Mouse (Mus musculus): ENCODE measurements around the gene Grrp1. TPM values are rescaled to one million over a fixed set of nuclear protein-coding genes. Genes with fewer than 3 reads are reported as not detected.
A peak's percentile ranks its signal among the peaks of the same experiment; 100 is the strongest.

The Grrp1 gene
- polyA plus RNA-seq, 1 experiment from 2014 or later = 8.8 TPM

- DNase-seq (ENCODE audit: low spot score) = no peak
- Histone ChIP-seq H3K4me1 (peaks cover 52% of the 10 kb centered on the region), H3K36me3 (peaks cover 10% of the 10 kb centered on the region; the same call in 1 of the 2 replicates), H3K27ac (peak within 1 kb of the TSS; percentile 89), H3K4me3 (peak within 1 kb of the TSS; percentile 98), H3K9me3 (no peaks in the 10 kb centered on the region), H3K27me3 (ENCODE audit: insufficient read depth, poor library complexity, severe bottlenecking) (peaks cover 57% of the 10 kb centered on the region)
- WGBS = 71% methylated on average over 7 of the region's 7 CpGs
Observed at GRCm38 (mm10) chr4:134246719-134247258, 7.1 kb downstream of the Grrp1 start, which contains the start of gene Gm30191. Gene Gm30191, plus strand, starts transcription at chr4:134246935.

GRCm38 (mm10) chr4:134246256-134246655 lies 7.7 kb downstream of the Grrp1 start:
- no peak overlapping the region for H3K4me3 ChIP-seq
- H3K27ac ChIP-seq = 0 out of 2 replicates have a peak overlapping the region, but pooled peaks have one; percentile 89
- peaks cover 52% of the 10 kb centered on the region for H3K27me3 ChIP-seq (ENCODE audit: insufficient read depth, poor library complexity, severe bottlenecking)
- DNase-seq (ENCODE audit: low spot score) = no peak
- H3K9me3 ChIP-seq = no peaks in the 10 kb centered on the region
- H3K36me3 ChIP-seq = peaks cover 10% of the 10 kb centered on the region; the same call in 1 of the 2 replicates
- H3K4me1 ChIP-seq = peaks cover 47% of the 10 kb centered on the region
- 54% methylated on average over 4 of the region's 4 CpGs for WGBS

- peaks cover 38% of the 10 kb centered on the region for H3K4me1 ChIP-seq
- H3K4me3 ChIP-seq = peak within 1 kb of the TSS; percentile 98
- peaks cover 10% of the 10 kb centered on the region; the same call in 1 of the 2 replicates for H3K36me3 ChIP-seq
- H3K27ac ChIP-seq = peak within 1 kb of the TSS; percentile 89
- H3K9me3 ChIP-seq = no peaks in the 10 kb centered on the region
- peak; percentile 96 for DNase-seq (ENCODE audit: low spot score)
- H3K27me3 ChIP-seq (ENCODE audit: insufficient read depth, poor library complexity, severe bottlenecking) = peaks cover 42% of the 10 kb centered on the region
- WGBS = under 1% methylated on average over 60 of the region's 60 CpGs
Observed at GRCm38 (mm10) chr4:134245148-134245843, 8.6 kb downstream of the Grrp1 start, which contains the start of gene Zfp593. Gene Zfp593, minus strand, starts transcription at chr4:134245592.

GRCm38 (mm10) chr4:134243516-134244250 lies 10.2 kb downstream of the Grrp1 start, which contains the start of gene E130218I03Rik:
Gene E130218I03Rik, plus strand, starts transcription at chr4:134243662.
- Histone ChIP-seq H3K27me3 (ENCODE audit: insufficient read depth, poor library complexity, severe bottlenecking) (peaks cover 30% of the 10 kb centered on the region), H3K27ac (no peak within 1 kb of the TSS), H3K36me3 (peaks cover 10% of the 10 kb centered on the region; the same call in 1 of the 2 replicates), H3K4me3 (peak within 1 kb of the TSS; percentile 98), H3K4me1 (peaks cover 31% of the 10 kb centered on the region), H3K9me3 (no peaks in the 10 kb centered on the region)
- DNase-seq (ENCODE audit: low spot score) = no peak
- WGBS = 89% methylated on average over 17 of the region's 17 CpGs

GRCm38 (mm10) chr4:134238686-134239085 lies 15.2 kb downstream of the Grrp1 start:
- peaks cover 4% of the 10 kb centered on the region; the same call in 1 of the 2 replicates for H3K36me3 ChIP-seq
- H3K27me3 ChIP-seq (ENCODE audit: insufficient read depth, poor library complexity, severe bottlenecking) = peaks cover 50% of the 10 kb centered on the region
- DNase-seq (ENCODE audit: low spot score) = no peak
- WGBS = 12% methylated on average over 10 of the region's 10 CpGs
- H3K4me3 ChIP-seq = peak overlapping the region; percentile 59
- peaks cover 24% of the 10 kb centered on the region for H3K4me1 ChIP-seq
- no peak overlapping the region for H3K27ac ChIP-seq
- no peaks in the 10 kb centered on the region for H3K9me3 ChIP-seq

- no peak for DNase-seq (ENCODE audit: low spot score)
- peaks cover 20% of the 10 kb centered on the region for H3K4me1 ChIP-seq
Observed at GRCm38 (mm10) chr4:134238279-134238651, 15.6 kb downstream of the Grrp1 start, which contains the start of gene Cnksr1. Gene Cnksr1, minus strand, starts transcription at chr4:134238399.

GRCm38 (mm10) chr4:134237582-134238278 lies 16.2 kb downstream of the Grrp1 start:
- peak overlapping the region; percentile 59 for H3K4me3 ChIP-seq
- H3K27me3 ChIP-seq (ENCODE audit: insufficient read depth, poor library complexity, severe bottlenecking) = peaks cover 60% of the 10 kb centered on the region
- H3K27ac ChIP-seq = peak overlapping the region; percentile 74
- no peak for DNase-seq (ENCODE audit: low spot score)
- 12% methylated on average over 18 of the region's 19 CpGs for WGBS
- H3K4me1 ChIP-seq = peaks cover 20% of the 10 kb centered on the region
- H3K36me3 ChIP-seq = no peaks in the 10 kb centered on the region
- no peaks in the 10 kb centered on the region for H3K9me3 ChIP-seq

More at GRCm38 (mm10) chr4:134238279-134238651, 15.6 kb downstream of the Grrp1 start, which contains the start of gene Cnksr1:
- peaks cover 54% of the 10 kb centered on the region for H3K27me3 ChIP-seq (ENCODE audit: insufficient read depth, poor library complexity, severe bottlenecking)
- no peaks in the 10 kb centered on the region for H3K9me3 ChIP-seq
- peak within 1 kb of the TSS; percentile 59 for H3K4me3 ChIP-seq
- no peaks in the 10 kb centered on the region for H3K36me3 ChIP-seq
- WGBS = 1% methylated on average over 18 of the region's 18 CpGs
- peak within 1 kb of the TSS; percentile 74 for H3K27ac ChIP-seq

- peaks cover 24% of the 10 kb centered on the region for H3K4me1 ChIP-seq
- no peaks in the 10 kb centered on the region for H3K36me3 ChIP-seq
- no peak overlapping the region for H3K4me3 ChIP-seq
- WGBS = 71% methylated on average over 5 of the region's 5 CpGs
- no peak for DNase-seq (ENCODE audit: low spot score)
- peaks cover 68% of the 10 kb centered on the region for H3K27me3 ChIP-seq (ENCODE audit: insufficient read depth, poor library complexity, severe bottlenecking)
- H3K27ac ChIP-seq = no peak overlapping the region
- no peaks in the 10 kb centered on the region for H3K9me3 ChIP-seq
Observed at GRCm38 (mm10) chr4:134234876-134235275, 19.0 kb downstream of the Grrp1 start.

GRCm38 (mm10) chr4:134230431-134230830 lies 23.5 kb downstream of the Grrp1 start:
- Histone ChIP-seq H3K9me3 (no peaks in the 10 kb centered on the region), H3K27ac (no peak overlapping the region), H3K4me1 (peaks cover 8% of the 10 kb centered on the region), H3K36me3 (no peaks in the 10 kb centered on the region), H3K4me3 (no peak overlapping the region), H3K27me3 (ENCODE audit: insufficient read depth, poor library complexity, severe bottlenecking) (peaks cover 38% of the 10 kb centered on the region)
- 22% methylated on average over 8 of the region's 8 CpGs for WGBS
- no peak for DNase-seq (ENCODE audit: low spot score)

GRCm38 (mm10) chr4:134227194-134227593 lies 26.7 kb downstream of the Grrp1 start, which contains the start of gene Catsper4:
Gene Catsper4, minus strand, starts transcription at chr4:134227383.
- Histone ChIP-seq H3K9me3 (no peaks in the 10 kb centered on the region), H3K4me1 (peaks cover 10% of the 10 kb centered on the region), H3K27ac (no peak within 1 kb of the TSS), H3K4me3 (no peak within 1 kb of the TSS), H3K36me3 (no peaks in the 10 kb centered on the region), H3K27me3 (ENCODE audit: insufficient read depth, poor library complexity, severe bottlenecking) (peaks cover 8% of the 10 kb centered on the region)
- no peak for DNase-seq (ENCODE audit: low spot score)
- 72% methylated on average over 8 of the region's 8 CpGs for WGBS

GRCm38 (mm10) chr4:134222793-134223600 lies 30.9 kb downstream of the Grrp1 start:
- Histone ChIP-seq H3K27me3 (ENCODE audit: insufficient read depth, poor library complexity, severe bottlenecking) (0 out of 2 replicates have a peak, but pooled peaks cover 4% of the 10 kb centered on the region), H3K4me1 (0 out of 2 replicates have a peak, but pooled peaks cover 9% of the 10 kb centered on the region), H3K9me3 (no peaks in the 10 kb centered on the region), H3K27ac (no peak overlapping the region; the same call in 1 of the 2 replicates), H3K36me3 (no peaks in the 10 kb centered on the region), H3K4me3 (no peak overlapping the region)
- 61% methylated on average over 11 of the region's 11 CpGs for WGBS
- no peak for DNase-seq (ENCODE audit: low spot score)

Measured in heart, embryonic 10.5 days (tissue).